Mouse (Mus musculus) heart, embryonic 10.5 days (tissue): ENCODE measurements at regions not wholly inside any gene's neighbourhood (a gene's known extent, or its start where the extent isn't known, plus 50 kb on each side); places are given as distances from the start of the nearest gene placed in this dataset.
A peak's percentile ranks its signal among the peaks of the same experiment; 100 is the strongest.
"Not testable (repeated sequence)": the region's sequence is repeated elsewhere in the genome, so short reads cannot be mapped to it uniquely, and the experiment has no call there.

Experiments used
- DNase-seq: peaks from one replicate; pipeline ENCODE4 v3.0.0-alpha.2; 2017; ENCODE audit warnings: low spot score
- H3K27ac ChIP-seq: fragments of 300-500 bp; sonication (generic); 2 replicates; pipeline ENCODE4 v1.5.1; 2016; ENCODE audit warnings: mild to moderate bottlenecking
- H3K27me3 ChIP-seq: fragments of 300-500 bp; sonication (generic); 2 replicates; pipeline ENCODE4 v1.6.1; 2016; ENCODE audit warnings: mild to moderate bottlenecking; ENCODE audit not compliant: poor library complexity, insufficient read depth, severe bottlenecking
- H3K36me3 ChIP-seq: fragments of 300-500 bp; sonication (generic); 2 replicates; pipeline ENCODE4 v1.6.1; 2016; ENCODE audit warnings: mild to moderate bottlenecking, moderate library complexity
- H3K4me1 ChIP-seq: fragments of 300-500 bp; sonication (generic); 2 replicates; pipeline ENCODE4 v1.6.1; 2016; ENCODE audit warnings: mild to moderate bottlenecking
- H3K4me3 ChIP-seq: fragments of 300-500 bp; sonication (generic); 2 replicates; pipeline ENCODE4 v1.5.1; 2016; ENCODE audit warnings: mild to moderate bottlenecking, moderate library complexity
- H3K9me3 ChIP-seq: fragments of 300-500 bp; sonication (generic); 2 replicates; pipeline ENCODE4 v1.6.1; 2016; ENCODE audit warnings: mild to moderate bottlenecking, moderate library complexity
- WGBS: fragments of 180-500 bp; shearing (Covaris S2); methylation state at CpG from one replicate; pipeline ENCODE4 v1.1.7; 2016; 5-methylcytosine and 5-hydroxymethylcytosine counted together

GRCm38 (mm10) chr8:40071131-40071530, 603.7 kb upstream of the Adam24 start:
- no peak overlapping the region for H3K27ac ChIP-seq
- H3K9me3 ChIP-seq = no peaks in the 10 kb centered on the region
- no peak overlapping the region for H3K4me3 ChIP-seq
- no peak for DNase-seq
- no peaks in the 10 kb centered on the region for H3K36me3 ChIP-seq
- H3K4me1 ChIP-seq = no peaks in the 10 kb centered on the region
- H3K27me3 ChIP-seq = no peaks in the 10 kb centered on the region
- WGBS = 94% methylated on average over 2 of the region's 2 CpGs

GRCm38 (mm10) chr8:40080976-40081375, 593.9 kb upstream of the Adam24 start:
- not testable (repeated sequence) for H3K9me3 ChIP-seq, DNase-seq, H3K36me3 ChIP-seq, H3K27me3 ChIP-seq, H3K4me3 ChIP-seq, H3K4me1 ChIP-seq, H3K27ac ChIP-seq

- no peaks in the 10 kb centered on the region for H3K36me3 ChIP-seq
- H3K27ac ChIP-seq = no peak overlapping the region
- no peak for DNase-seq
- H3K4me1 ChIP-seq = no peaks in the 10 kb centered on the region
- 32% methylated on average over 1 of the region's 1 CpGs for WGBS
- H3K27me3 ChIP-seq = no peaks in the 10 kb centered on the region
- no peaks in the 10 kb centered on the region for H3K9me3 ChIP-seq
- H3K4me3 ChIP-seq = no peak overlapping the region
These were observed 590.7 kb upstream of the Adam24 start for GRCm38 (mm10) chr8:40084129-40084528.

- 84% methylated on average over 4 of the region's 4 CpGs for WGBS
- no peaks in the 10 kb centered on the region for H3K9me3 ChIP-seq
- no peaks in the 10 kb centered on the region for H3K27me3 ChIP-seq
- H3K4me1 ChIP-seq = no peaks in the 10 kb centered on the region
- H3K27ac ChIP-seq = no peak overlapping the region
- no peaks in the 10 kb centered on the region for H3K36me3 ChIP-seq
- DNase-seq = no peak
- H3K4me3 ChIP-seq = no peak overlapping the region
These were observed 585.5 kb upstream of the Adam24 start for GRCm38 (mm10) chr8:40089377-40089776.

- Histone ChIP-seq H3K4me3 (no peak overlapping the region), H3K4me1 (no peaks in the 10 kb centered on the region), H3K36me3 (no peaks in the 10 kb centered on the region), H3K27ac (no peak overlapping the region), H3K9me3 (no peaks in the 10 kb centered on the region), H3K27me3 (no peaks in the 10 kb centered on the region)
- no peak for DNase-seq
- WGBS = 67% methylated on average over 3 of the region's 3 CpGs
These were observed 550.5 kb upstream of the Adam24 start for GRCm38 (mm10) chr8:40124402-40124801.

GRCm38 (mm10) chr8:40127141-40127540, 547.7 kb upstream of the Adam24 start:
- WGBS = 87% methylated on average over 8 of the region's 8 CpGs
- no peak overlapping the region for H3K27ac ChIP-seq
- no peaks in the 10 kb centered on the region for H3K9me3 ChIP-seq
- H3K36me3 ChIP-seq = no peaks in the 10 kb centered on the region
- H3K27me3 ChIP-seq = no peaks in the 10 kb centered on the region
- no peak for DNase-seq
- no peak overlapping the region for H3K4me3 ChIP-seq
- no peaks in the 10 kb centered on the region for H3K4me1 ChIP-seq

GRCm38 (mm10) chr8:40132662-40133257, 542.1 kb upstream of the Adam24 start:
- H3K9me3 ChIP-seq = no peaks in the 10 kb centered on the region
- no peak overlapping the region for H3K27ac ChIP-seq
- no peak for DNase-seq
- no peaks in the 10 kb centered on the region for H3K36me3 ChIP-seq
- no peaks in the 10 kb centered on the region for H3K27me3 ChIP-seq
- no peak overlapping the region for H3K4me3 ChIP-seq
- H3K4me1 ChIP-seq = no peaks in the 10 kb centered on the region
- 26% methylated on average over 9 of the region's 9 CpGs for WGBS

GRCm38 (mm10) chr8:40150911-40151797, 523.7 kb upstream of the Adam24 start:
- Histone ChIP-seq H3K4me3 (peak overlapping the region; percentile 46), H3K27me3 (no peaks in the 10 kb centered on the region), H3K27ac (0 out of 2 replicates have a peak overlapping the region, but pooled peaks have one; percentile 22), H3K4me1 (0 out of 2 replicates have a peak, but pooled peaks cover 3% of the 10 kb centered on the region), H3K9me3 (no peaks in the 10 kb centered on the region), H3K36me3 (no peaks in the 10 kb centered on the region)
- 20% methylated on average over 21 of the region's 21 CpGs for WGBS
- DNase-seq = no peak

GRCm38 (mm10) chr8:40152451-40152850, 522.4 kb upstream of the Adam24 start:
- no peak overlapping the region for H3K4me3 ChIP-seq
- H3K36me3 ChIP-seq = no peaks in the 10 kb centered on the region
- no peaks in the 10 kb centered on the region for H3K27me3 ChIP-seq
- no peaks in the 10 kb centered on the region for H3K9me3 ChIP-seq
- no peak overlapping the region for H3K27ac ChIP-seq
- no peak for DNase-seq
- 0 out of 2 replicates have a peak, but pooled peaks cover 3% of the 10 kb centered on the region for H3K4me1 ChIP-seq
- WGBS = 49% methylated on average over 2 of the region's 2 CpGs

GRCm38 (mm10) chr8:40186715-40187583, 487.9 kb upstream of the Adam24 start:
- Histone ChIP-seq H3K36me3 (no peaks in the 10 kb centered on the region), H3K27ac (no peak overlapping the region), H3K4me3 (no peak overlapping the region), H3K9me3 (no peaks in the 10 kb centered on the region), H3K27me3 (no peaks in the 10 kb centered on the region), H3K4me1 (no peaks in the 10 kb centered on the region)
- WGBS = 39% methylated on average over 17 of the region's 17 CpGs
- no peak for DNase-seq

- WGBS = 4% methylated on average over 5 of the region's 5 CpGs
- H3K4me3 ChIP-seq = no peak overlapping the region
These were observed 487.3 kb upstream of the Adam24 start for GRCm38 (mm10) chr8:40187584-40187934.

GRCm38 (mm10) chr8:40192266-40192665, 482.6 kb upstream of the Adam24 start:
- Histone ChIP-seq H3K4me3 (no peak overlapping the region), H3K4me1 (no peaks in the 10 kb centered on the region), H3K27ac (no peak overlapping the region), H3K27me3 (no peaks in the 10 kb centered on the region), H3K9me3 (no peaks in the 10 kb centered on the region), H3K36me3 (no peaks in the 10 kb centered on the region)
- no peak for DNase-seq

More at GRCm38 (mm10) chr8:40187584-40187934, 487.3 kb upstream of the Adam24 start:
- no peak overlapping the region for H3K27ac ChIP-seq
- no peaks in the 10 kb centered on the region for H3K36me3 ChIP-seq
- H3K27me3 ChIP-seq = no peaks in the 10 kb centered on the region
- no peaks in the 10 kb centered on the region for H3K4me1 ChIP-seq
- DNase-seq = no peak
- H3K9me3 ChIP-seq = no peaks in the 10 kb centered on the region

GRCm38 (mm10) chr8:40193148-40193547, 481.7 kb upstream of the Adam24 start:
- Histone ChIP-seq H3K36me3 (no peaks in the 10 kb centered on the region), H3K4me3 (no peak overlapping the region), H3K27ac (no peak overlapping the region), H3K4me1 (no peaks in the 10 kb centered on the region), H3K27me3 (no peaks in the 10 kb centered on the region), H3K9me3 (no peaks in the 10 kb centered on the region)
- 31% methylated on average over 1 of the region's 1 CpGs for WGBS
- DNase-seq = no peak
